24 mouse cellular contexts compared by ENCODE assay signal in genomic region chr5:118661751-118662150, GRCm38 (mm10).
DNase-seq lines count a peak whose midpoint lies in the region; ATAC-seq and TF ChIP-seq lines count a peak whose summit lies in the region.
"Had no signal": no experiment of that assay in that cellular context is flagged by ENCODE, and none has a peak within 500 bp of the region (broad histone marks: within the 10 kb centered on the region; RNA-seq: fewer than 3 reads in every experiment).

No protein-coding gene starts in this region.

- no peak for ATAC-seq in heart, embryonic 12.5 days (ENCODE audit: insufficient number of reproducible peaks, low FRiP score)
- peak; percentile 39 for ATAC-seq in CD4-positive, CD25-positive, alpha-beta regulatory T cell, adult 4 months
- ATAC-seq: forebrain, embryonic 13.5 days; forebrain, embryonic 15.5 days; forebrain, postnatal 0 days had no signal

- peak; percentile 88 for DNase-seq in heart, adult 11 months
- peak; percentile 41 for DNase-seq in thymus, postnatal 14 days
- DNase-seq in thymus, adult 2 months = no peak
- DNase-seq in naive thymus-derived CD4-positive, alpha-beta T cell, adult 2 months (ENCODE audit: low read depth) = peak; percentile 45
- DNase-seq in cerebellum, adult 2 months = no peak
- DNase-seq in frontal cortex, postnatal 10 days (ENCODE audit: low spot score in 2 of 2) = no peak
- DNase-seq: adrenal gland, adult 8-10 months; adrenal gland, postnatal 14 days; adrenal gland, postnatal 36 days; B cell, adult 2 months; cerebellum, adult 11-12 months; cerebellum, adult 8-10 months; cerebellum, adult 9-11 months; cerebellum, postnatal 14 days; cerebellum, postnatal 36 days; embryo, embryonic 11 days; forebrain, postnatal 0 days had no signal

- H3K27me3 ChIP-seq in heart, embryonic 12.5 days (replicated peaks) = no peaks in the 10 kb centered on the region
- H3K27me3 ChIP-seq in thymus, adult 2 months (ENCODE audit: control insufficient read depth, insufficient read depth, low read length) = no peaks in the 10 kb centered on the region
- H3K27me3 ChIP-seq in cerebellum, adult 2 months (ENCODE audit: control insufficient read depth, insufficient read depth, low read length) = no peaks in the 10 kb centered on the region
- H3K27me3 ChIP-seq: embryonic facial prominence, embryonic 13.5 days; embryonic facial prominence, embryonic 15.5 days; forebrain, embryonic 15.5 days had no signal

- no peak overlapping the region for H3K4me3 ChIP-seq in heart, embryonic 12.5 days
- no peak overlapping the region for H3K4me3 ChIP-seq in thymus, adult 2 months (ENCODE audit: control insufficient read depth, insufficient read depth, low read length)
- no peak overlapping the region for H3K4me3 ChIP-seq in cerebellum, adult 2 months (replicated peaks; ENCODE audit: insufficient read depth, low read depth, low read length)
- H3K4me3 ChIP-seq: embryonic facial prominence, embryonic 13.5 days; embryonic facial prominence, embryonic 15.5 days; erythroblast, embryonic 14.5 days; forebrain, embryonic 13.5 days; forebrain, embryonic 15.5 days had no signal

- no peak overlapping the region for H3K4me2 ChIP-seq in heart, embryonic 12.5 days
- H3K4me2 ChIP-seq: embryonic facial prominence, embryonic 13.5 days; embryonic facial prominence, embryonic 15.5 days; forebrain, embryonic 13.5 days; forebrain, embryonic 15.5 days had no signal

- H3K9ac ChIP-seq in heart, embryonic 12.5 days = no peak overlapping the region
- H3K9ac ChIP-seq: embryonic facial prominence, embryonic 13.5 days; embryonic facial prominence, embryonic 15.5 days; forebrain, embryonic 13.5 days; forebrain, embryonic 15.5 days; forebrain, postnatal 0 days had no signal

- no peak for TF ChIP-seq CTCF in thymus, adult 2 months (IDR thresholded peaks at IDR 0.05; ENCODE audit: borderline replicate concordance, control insufficient read depth, extremely low read depth, insufficient read depth, low read length, poor library complexity)
- TF ChIP-seq CTCF in cerebellum, adult 2 months (IDR thresholded peaks at IDR 0.05; ENCODE audit: borderline replicate concordance, insufficient read depth, low read depth, low read length) = no peak

- H3K27ac ChIP-seq in heart, embryonic 12.5 days (ENCODE audit: poor library complexity, severe bottlenecking) = no peak overlapping the region
- H3K27ac ChIP-seq in thymus, adult 2 months (ENCODE audit: control insufficient read depth, insufficient read depth, low read length) = no peak overlapping the region
- no peak overlapping the region for H3K27ac ChIP-seq in cerebellum, adult 2 months (ENCODE audit: insufficient read depth, low read length)
- H3K27ac ChIP-seq: embryonic facial prominence, embryonic 13.5 days; embryonic facial prominence, embryonic 15.5 days; forebrain, embryonic 13.5 days; forebrain, embryonic 15.5 days had no signal

- H3K9me3 ChIP-seq in heart, embryonic 12.5 days (replicated peaks) = no peaks in the 10 kb centered on the region
- H3K9me3 ChIP-seq: embryonic facial prominence, embryonic 13.5 days; embryonic facial prominence, embryonic 15.5 days; forebrain, embryonic 13.5 days; forebrain, embryonic 15.5 days had no signal

- no peaks in the 10 kb centered on the region for H3K36me3 ChIP-seq in heart, embryonic 12.5 days
- no peaks in the 10 kb centered on the region for H3K36me3 ChIP-seq in thymus, adult 2 months (ENCODE audit: control insufficient read depth, insufficient read depth, low read length)
- H3K36me3 ChIP-seq: embryonic facial prominence, embryonic 15.5 days; forebrain, embryonic 15.5 days had no signal

- 60% methylated on average over 5 of the region's 5 CpGs for WGBS in heart, embryonic 12.5 days
- WGBS in thymus, adult 2 months = 36% methylated on average over 5 of the region's 5 CpGs
- WGBS in cerebellum, adult 2 months = 43% methylated on average over 5 of the region's 5 CpGs

- no peak for TF ChIP-seq POLR2A in thymus, adult 2 months (IDR thresholded peaks at IDR 0.05; ENCODE audit: control insufficient read depth, extremely low read depth, insufficient read depth, low read length, poor library complexity)
- TF ChIP-seq POLR2A in cerebellum, adult 2 months (IDR thresholded peaks at IDR 0.05; ENCODE audit: borderline replicate concordance, insufficient read depth, low read length) = no peak

- peaks cover 44% of the 10 kb centered on the region for H3K4me1 ChIP-seq in heart, embryonic 12.5 days (replicated peaks)
- H3K4me1 ChIP-seq in thymus, adult 2 months (replicated peaks; ENCODE audit: control insufficient read depth, insufficient read depth, low read length) = peaks cover 39% of the 10 kb centered on the region
- H3K4me1 ChIP-seq in cerebellum, adult 2 months (ENCODE audit: control insufficient read depth, insufficient read depth, low read length) = peaks cover 31% of the 10 kb centered on the region

Comparison
In these comparisons a context has a peak if more than half of its experiments do, and no peak if none do; other contexts are left out.
1. DNase-seq: peak in heart, adult 11 months (single experiment), thymus, postnatal 14 days (single experiment) and naive thymus-derived CD4-positive, alpha-beta T cell, adult 2 months (single experiment); none in thymus, adult 2 months (single experiment), cerebellum, adult 2 months (0 of 2) and frontal cortex, postnatal 10 days (0 of 2).